Mouse (Mus musculus) midbrain, postnatal 0 days (tissue): ENCODE measurements around the gene Ccdc191. TPM values are rescaled to one million over a fixed set of nuclear protein-coding genes. Genes with fewer than 3 reads are reported as not detected.

Source experiments
- ATAC-seq: fragments of 200-750 bp; cut with Nextera tagmentation; 2 replicates; pipeline ENCODE4 v1.8.0; 2017; ENCODE audit warnings: moderate number of reproducible peaks, mild to moderate bottlenecking, moderate TSS enrichment, moderate library complexity; ENCODE audit not compliant: low FRiP score
- DNase-seq: peaks from one replicate; pipeline ENCODE4 v3.0.0-alpha.2; 2015; ENCODE audit warnings: low spot score
- H3K27ac ChIP-seq: fragments of 300-500 bp; sonication (generic); 2 replicates; pipeline ENCODE4 v1.5.1; 2014; ENCODE audit warnings: low read depth, mild to moderate bottlenecking, low read length, mixed read lengths
- H3K27me3 ChIP-seq: fragments of 300-500 bp; sonication (generic); 2 replicates; pipeline ENCODE4 v1.6.1; 2014; ENCODE audit warnings: low read length, control low read depth, mixed read lengths; ENCODE audit not compliant: insufficient read depth
- H3K36me3 ChIP-seq: fragments of 300-500 bp; sonication (generic); 2 replicates; pipeline ENCODE4 v1.6.1; 2014; ENCODE audit warnings: low read length, control low read depth, mixed read lengths; ENCODE audit not compliant: insufficient read depth
- H3K4me1 ChIP-seq: fragments of 300-500 bp; sonication (generic); 2 replicates; pipeline ENCODE4 v1.6.1; 2014; ENCODE audit warnings: mild to moderate bottlenecking, control low read depth, antibody characterized with exemption, low read length, mixed read lengths; ENCODE audit not compliant: insufficient read depth
- H3K4me2 ChIP-seq: fragments of 300-500 bp; sonication (generic); 2 replicates; pipeline ENCODE4 v1.6.1; 2014; ENCODE audit warnings: low read depth, mild to moderate bottlenecking, low read length, mixed read lengths; ENCODE audit not compliant: poor library complexity, severe bottlenecking
- H3K4me3 ChIP-seq: fragments of 300-500 bp; sonication (generic); 2 replicates; pipeline ENCODE4 v1.5.1; 2014; ENCODE audit warnings: low read depth, mild to moderate bottlenecking, low read length, moderate library complexity
- H3K9ac ChIP-seq: fragments of 300-500 bp; sonication (generic); replicated peaks from 2 replicates; pipeline ENCODE4 v1.6.1; 2014; ENCODE audit warnings: mild to moderate bottlenecking, low read length, moderate library complexity, mixed read lengths; ENCODE audit not compliant: poor library complexity, severe bottlenecking
- H3K9me3 ChIP-seq: fragments of 300-500 bp; sonication (generic); 2 replicates; pipeline ENCODE4 v1.6.1; 2016; ENCODE audit warnings: low read length, control low read depth
- CTCF ChIP-seq: IDR thresholded peaks from 2 replicates; pipeline ENCODE4 v1.5.1; 2016; ENCODE audit warnings: antibody characterized with exemption, mild to moderate bottlenecking
- WGBS: fragments of 180-500 bp; shearing (Covaris S2); extraction: QIAGEN DNeasy Blood & Tissue Kit; methylation state at CpG from one replicate; pipeline ENCODE4 v1.1.7; 2014; 5-methylcytosine and 5-hydroxymethylcytosine counted together
- polyA plus RNA-seq: library from polyadenylated mRNA; unstranded; fragments of >200 nt; fragmentation: Nextera tagmentation; extraction: Ambion mirVana; gene quantifications from 2 replicates; pipeline ENCODE4 v1.2.1, GENCODE M21; 2015
- total RNA-seq: library from RNA; depleted of rRNA; stranded (reverse); fragments of >200 nt; gene quantifications from 2 replicates; pipeline ENCODE4 v1.2.3, GENCODE M21; 2014

Gene Ccdc191
- total and polyA plus RNA-seq, 2 experiments from 2014 or later: 0.93 to 4.0 TPM

- no peak overlapping the region for H3K4me2 ChIP-seq
- WGBS: 82% methylated on average over 3 of the region's 3 CpGs
- no peak for ATAC-seq
- no peaks in the 10 kb centered on the region for H3K27me3 ChIP-seq
- no peak for TF ChIP-seq CTCF
- 0 out of 2 replicates have a peak, but pooled peaks cover 2% of the 10 kb centered on the region for H3K4me1 ChIP-seq
- no peak for DNase-seq
- no peaks in the 10 kb centered on the region for H3K9me3 ChIP-seq
- H3K9ac ChIP-seq: no peak overlapping the region
- no peak overlapping the region for H3K27ac ChIP-seq
- no peaks in the 10 kb centered on the region for H3K36me3 ChIP-seq
- no peak overlapping the region for H3K4me3 ChIP-seq
These were observed 56.3 kb downstream of the Ccdc191 start for GRCm38 (mm10) chr16:43945869-43946268.

GRCm38 (mm10) chr16:43951591-43951990, 62.0 kb downstream of the Ccdc191 start:
- no peaks in the 10 kb centered on the region for H3K27me3 ChIP-seq
- 0 out of 2 replicates have a peak, but pooled peaks cover 2% of the 10 kb centered on the region for H3K4me1 ChIP-seq
- H3K36me3 ChIP-seq: no peaks in the 10 kb centered on the region
- H3K9me3 ChIP-seq: no peaks in the 10 kb centered on the region
- WGBS: 81% methylated on average over 4 of the region's 4 CpGs
- no peak overlapping the region for H3K4me2 ChIP-seq
- H3K27ac ChIP-seq: no peak overlapping the region
- no peak overlapping the region for H3K9ac ChIP-seq
- no peak for ATAC-seq
- H3K4me3 ChIP-seq: no peak overlapping the region
- no peak for DNase-seq
- no peak for TF ChIP-seq CTCF

- Histone ChIP-seq H3K4me3 (no peak overlapping the region), H3K9me3 (no peaks in the 10 kb centered on the region), H3K36me3 (no peaks in the 10 kb centered on the region), H3K9ac (no peak overlapping the region), H3K27ac (no peak overlapping the region), H3K4me1 (0 out of 2 replicates have a peak, but pooled peaks cover 2% of the 10 kb centered on the region), H3K4me2 (no peak overlapping the region), H3K27me3 (no peaks in the 10 kb centered on the region)
- WGBS: 82% methylated on average over 6 of the region's 6 CpGs
- DNase-seq: no peak
- TF ChIP-seq CTCF: no peak
- no peak for ATAC-seq
These were observed 65.3 kb downstream of the Ccdc191 start for GRCm38 (mm10) chr16:43954913-43955312.

- Histone ChIP-seq H3K9ac (no peak overlapping the region), H3K4me2 (no peak overlapping the region), H3K4me1 (no peaks in the 10 kb centered on the region), H3K27me3 (no peaks in the 10 kb centered on the region), H3K36me3 (no peaks in the 10 kb centered on the region), H3K27ac (no peak overlapping the region), H3K9me3 (no peaks in the 10 kb centered on the region), H3K4me3 (no peak overlapping the region)
- WGBS: 89% methylated on average over 4 of the region's 4 CpGs
- DNase-seq (no peak), ATAC-seq (no peak)
- no peak for TF ChIP-seq CTCF
These were observed 68.4 kb downstream of the Ccdc191 start for GRCm38 (mm10) chr16:43958038-43958437.

GRCm38 (mm10) chr16:43963291-43963690, 73.7 kb downstream of the Ccdc191 start:
- no peak for TF ChIP-seq CTCF
- Histone ChIP-seq H3K9me3 (no peaks in the 10 kb centered on the region), H3K4me1 (no peaks in the 10 kb centered on the region), H3K36me3 (peaks cover 7% of the 10 kb centered on the region), H3K4me2 (no peak overlapping the region), H3K27ac (no peak overlapping the region), H3K9ac (no peak overlapping the region), H3K4me3 (no peak overlapping the region), H3K27me3 (no peaks in the 10 kb centered on the region)
- ATAC-seq: no peak
- 87% methylated on average over 9 of the region's 9 CpGs for WGBS
- DNase-seq: no peak

GRCm38 (mm10) chr16:43963780-43964179, 74.2 kb downstream of the Ccdc191 start:
- 57% methylated on average over 3 of the region's 3 CpGs for whole genome bisulfite sequencing

More at GRCm38 (mm10) chr16:43963780-43964179, 74.2 kb downstream of the Ccdc191 start:
- Histone ChIP-seq H3K4me2 (no peak overlapping the region), H3K9ac (no peak overlapping the region), H3K36me3 (peaks cover 12% of the 10 kb centered on the region), H3K4me1 (no peaks in the 10 kb centered on the region), H3K27ac (no peak overlapping the region), H3K9me3 (no peaks in the 10 kb centered on the region), H3K27me3 (no peaks in the 10 kb centered on the region), H3K4me3 (no peak overlapping the region)
- ATAC-seq: no peak
- DNase-seq: no peak
- TF ChIP-seq CTCF: no peak
